Mouse (Mus musculus): ENCODE measurements around the gene Spsb2.

GRCm38 (mm10) chr6:124769101-124769765 lies 39.2 kb upstream of the Spsb2 start, which contains the start of gene Eno2:
- no peak for TF ChIP-seq POLR2A (IDR thresholded peaks at IDR 0.05; ENCODE audit: borderline replicate concordance, low read depth, low read length)
- TF ChIP-seq CTCF (IDR thresholded peaks at IDR 0.05; ENCODE audit: low read depth, low read length): no peak

All from bone marrow macrophage, adult 2 months (primary cell).